Mouse (Mus musculus): ENCODE measurements around the gene Nhlrc1.
A peak's percentile ranks its signal among the peaks of the same experiment; 100 is the strongest.

The Nhlrc1 gene

GRCm38 (mm10) chr13:47001590-47001989 is 13.1 kb downstream of the Nhlrc1 start:
- DNase-seq (ENCODE audit: low read depth, low spot score) = no peak

- no peak for DNase-seq (ENCODE audit: low read depth, low spot score)
Measured at GRCm38 (mm10) chr13:46999498-46999897, 15.2 kb downstream of the Nhlrc1 start.

GRCm38 (mm10) chr13:46997355-46997754 is 17.3 kb downstream of the Nhlrc1 start:
- no peak for DNase-seq (ENCODE audit: low read depth, low spot score)

- no peak for DNase-seq (ENCODE audit: low read depth, low spot score)
Measured at GRCm38 (mm10) chr13:46993274-46993551, 21.4 kb downstream of the Nhlrc1 start.

- no peak for DNase-seq (ENCODE audit: low read depth, low spot score)
Measured at GRCm38 (mm10) chr13:46992516-46993273, 22.0 kb downstream of the Nhlrc1 start.

- no peak for DNase-seq (ENCODE audit: low read depth, low spot score)
Measured at GRCm38 (mm10) chr13:46990376-46991011, 24.2 kb downstream of the Nhlrc1 start.

GRCm38 (mm10) chr13:46987941-46988340 is 26.7 kb downstream of the Nhlrc1 start:
- DNase-seq (ENCODE audit: low read depth, low spot score) = no peak

GRCm38 (mm10) chr13:46986208-46986607 is 28.4 kb downstream of the Nhlrc1 start:
- no peak for DNase-seq (ENCODE audit: low read depth, low spot score)

- DNase-seq (ENCODE audit: low read depth, low spot score) = no peak
Measured at GRCm38 (mm10) chr13:46983878-46984277, 30.8 kb downstream of the Nhlrc1 start.

GRCm38 (mm10) chr13:46979836-46980490 is 34.7 kb downstream of the Nhlrc1 start:
- no peak for DNase-seq (ENCODE audit: low read depth, low spot score)

GRCm38 (mm10) chr13:46976532-46976931 is 38.1 kb downstream of the Nhlrc1 start:
- DNase-seq (ENCODE audit: low read depth, low spot score) = peak; percentile 18

- peak; percentile 9 for DNase-seq (ENCODE audit: low read depth, low spot score)
Measured at GRCm38 (mm10) chr13:46975930-46976329, 38.7 kb downstream of the Nhlrc1 start.

- DNase-seq (ENCODE audit: low read depth, low spot score) = no peak
Measured at GRCm38 (mm10) chr13:46975031-46975551, 39.6 kb downstream of the Nhlrc1 start.

- DNase-seq (ENCODE audit: low read depth, low spot score) = no peak
Measured at GRCm38 (mm10) chr13:46970286-46970945, 44.2 kb downstream of the Nhlrc1 start.

GRCm38 (mm10) chr13:46968626-46969025 is 46.0 kb downstream of the Nhlrc1 start:
- DNase-seq (ENCODE audit: low read depth, low spot score) = peak; percentile 9

- DNase-seq (ENCODE audit: low read depth, low spot score) = no peak
Measured at GRCm38 (mm10) chr13:46967308-46967707, 47.3 kb downstream of the Nhlrc1 start.

All from 3T3-L1 (cell line).